Mouse (Mus musculus): ENCODE measurements at regions not wholly inside any gene's neighbourhood (a gene's known extent, or its start where the extent isn't known, plus 50 kb on each side); places are given as distances from the start of the nearest gene placed in this dataset.

DNA sequence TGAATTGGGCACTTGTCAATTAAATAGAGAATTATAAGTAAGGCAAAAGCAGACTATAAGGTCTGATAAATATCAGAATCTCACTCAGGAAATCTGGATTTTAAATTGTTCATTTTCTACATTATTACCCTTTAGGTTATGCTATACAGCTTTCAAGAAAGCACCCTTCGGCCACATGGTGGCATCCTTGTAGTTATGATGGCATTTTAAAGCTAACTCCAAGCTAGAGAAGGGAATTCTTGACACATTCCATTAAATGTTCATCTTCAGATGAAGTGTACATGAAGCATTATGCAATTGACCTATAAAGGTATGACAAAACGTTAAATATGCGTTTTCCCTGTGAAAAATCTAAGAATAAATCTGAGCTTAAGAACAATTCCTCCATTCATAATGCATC is 578.5 kb upstream of the Fbxo33 start:
- TF ChIP-seq NELFE (IDR thresholded peaks at IDR 0.05; ENCODE audit: low read depth, low read length) = no peak
- TF ChIP-seq POLR2AphosphoS2 (IDR thresholded peaks at IDR 0.05; ENCODE audit: low read length) = no peak
- peak in 1 of 3 experiments; percentile 66; a peak in 2 of 6 replicates for TF ChIP-seq CTCF (IDR thresholded peaks at IDR 0.05 in 2 of 3, conservative IDR thresholded peaks at IDR 0.05 in 1 of 3; ENCODE audit: control insufficient read depth in 1 of 3, insufficient read depth in 1 of 3, low read depth in 2 of 3, low read length in 3 of 3, poor library complexity in 1 of 3, severe bottlenecking in 1 of 3)
- peak; percentile 64 for TF ChIP-seq ZC3H11A (IDR thresholded peaks at IDR 0.05; ENCODE audit: low read depth, low read length)
- no peak for TF ChIP-seq GATA1 (IDR thresholded peaks at IDR 0.05; ENCODE audit: low read depth, low read length)

Measured in MEL (cell line).